Mouse (Mus musculus) heart, embryonic 10.5 days (tissue): ENCODE measurements at regions not wholly inside any gene's neighbourhood (a gene's known extent, or its start where the extent isn't known, plus 50 kb on each side); places are given as distances from the start of the nearest gene placed in this dataset.

Experiments
- DNase-seq: peaks from one replicate; pipeline ENCODE4 v3.0.0-alpha.2; 2017; ENCODE audit warnings: low spot score
- H3K27ac ChIP-seq: fragments of 300-500 bp; sonication (generic); 2 replicates; pipeline ENCODE4 v1.5.1; 2016; ENCODE audit warnings: mild to moderate bottlenecking
- H3K27me3 ChIP-seq: fragments of 300-500 bp; sonication (generic); 2 replicates; pipeline ENCODE4 v1.6.1; 2016; ENCODE audit warnings: mild to moderate bottlenecking; ENCODE audit not compliant: poor library complexity, insufficient read depth, severe bottlenecking
- H3K36me3 ChIP-seq: fragments of 300-500 bp; sonication (generic); 2 replicates; pipeline ENCODE4 v1.6.1; 2016; ENCODE audit warnings: mild to moderate bottlenecking, moderate library complexity
- H3K4me1 ChIP-seq: fragments of 300-500 bp; sonication (generic); 2 replicates; pipeline ENCODE4 v1.6.1; 2016; ENCODE audit warnings: mild to moderate bottlenecking
- H3K4me3 ChIP-seq: fragments of 300-500 bp; sonication (generic); 2 replicates; pipeline ENCODE4 v1.5.1; 2016; ENCODE audit warnings: mild to moderate bottlenecking, moderate library complexity
- H3K9me3 ChIP-seq: fragments of 300-500 bp; sonication (generic); 2 replicates; pipeline ENCODE4 v1.6.1; 2016; ENCODE audit warnings: mild to moderate bottlenecking, moderate library complexity
- WGBS: fragments of 180-500 bp; shearing (Covaris S2); methylation state at CpG from one replicate; pipeline ENCODE4 v1.1.7; 2016; 5-methylcytosine and 5-hydroxymethylcytosine counted together

- H3K27me3 ChIP-seq, result no peaks in the 10 kb centered on the region
- H3K4me3 ChIP-seq, result no peak overlapping the region
- H3K36me3 ChIP-seq, result no peaks in the 10 kb centered on the region
- 0 out of 2 replicates have a peak, but pooled peaks cover 6% of the 10 kb centered on the region for H3K4me1 ChIP-seq
- H3K27ac ChIP-seq, result no peak overlapping the region
- no peak for DNase-seq
- H3K9me3 ChIP-seq, result no peaks in the 10 kb centered on the region
- WGBS, result 96% methylated on average over 1 of the region's 1 CpGs
Observed at GRCm38 (mm10) chr4:11903861-11904260, 77.2 kb downstream of the Gm10604 start.

DNA sequence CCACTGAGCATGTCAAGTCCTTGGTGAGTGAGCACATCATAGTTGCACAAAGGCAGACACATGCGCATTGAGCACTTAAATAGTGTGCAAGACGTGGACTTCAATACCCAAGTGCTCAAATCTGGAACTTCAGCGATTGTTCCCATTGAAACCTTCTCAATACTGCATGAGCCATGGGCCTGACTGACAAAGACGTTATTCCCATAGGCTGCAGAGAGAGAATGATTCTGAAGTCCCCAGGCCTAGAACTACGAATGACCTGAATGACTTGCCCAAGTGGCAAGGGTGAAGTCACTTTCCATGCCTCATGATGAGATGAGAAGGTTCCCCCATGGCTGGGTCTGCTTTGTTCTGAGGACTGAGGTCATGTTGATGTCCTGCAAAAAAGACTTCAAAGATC, 77.7 kb downstream of the Gm10604 start:
- no peak for DNase-seq
- 90% methylated on average over 5 of the region's 5 CpGs for WGBS

GRCm38 (mm10) chr4:11899979-11900624, 81.0 kb downstream of the Gm10604 start:
- Histone ChIP-seq H3K4me1 (0 out of 2 replicates have a peak, but pooled peaks cover 6% of the 10 kb centered on the region), H3K4me3 (peak overlapping the region; percentile 30; the same call in 1 of the 2 replicates), H3K36me3 (no peaks in the 10 kb centered on the region), H3K27me3 (no peaks in the 10 kb centered on the region), H3K27ac (peak overlapping the region; percentile 67; the same call in 1 of the 2 replicates), H3K9me3 (no peaks in the 10 kb centered on the region)
- DNase-seq, result peak; percentile 84
- WGBS, result 6% methylated on average over 10 of the region's 10 CpGs

More for the DNA sequence above, 77.7 kb downstream of the Gm10604 start:
- Histone ChIP-seq H3K27ac (no peak overlapping the region), H3K27me3 (no peaks in the 10 kb centered on the region), H3K9me3 (no peaks in the 10 kb centered on the region), H3K4me1 (0 out of 2 replicates have a peak, but pooled peaks cover 6% of the 10 kb centered on the region), H3K36me3 (no peaks in the 10 kb centered on the region), H3K4me3 (no peak overlapping the region)

- H3K36me3 ChIP-seq, result no peaks in the 10 kb centered on the region
- 0 out of 2 replicates have a peak, but pooled peaks cover 6% of the 10 kb centered on the region for H3K4me1 ChIP-seq
- H3K4me3 ChIP-seq, result no peak overlapping the region
- H3K27me3 ChIP-seq, result no peaks in the 10 kb centered on the region
- H3K27ac ChIP-seq, result no peak overlapping the region
- DNase-seq, result no peak
- no peaks in the 10 kb centered on the region for H3K9me3 ChIP-seq
Observed at GRCm38 (mm10) chr4:11897231-11897630, 83.8 kb downstream of the Gm10604 start.

DNA sequence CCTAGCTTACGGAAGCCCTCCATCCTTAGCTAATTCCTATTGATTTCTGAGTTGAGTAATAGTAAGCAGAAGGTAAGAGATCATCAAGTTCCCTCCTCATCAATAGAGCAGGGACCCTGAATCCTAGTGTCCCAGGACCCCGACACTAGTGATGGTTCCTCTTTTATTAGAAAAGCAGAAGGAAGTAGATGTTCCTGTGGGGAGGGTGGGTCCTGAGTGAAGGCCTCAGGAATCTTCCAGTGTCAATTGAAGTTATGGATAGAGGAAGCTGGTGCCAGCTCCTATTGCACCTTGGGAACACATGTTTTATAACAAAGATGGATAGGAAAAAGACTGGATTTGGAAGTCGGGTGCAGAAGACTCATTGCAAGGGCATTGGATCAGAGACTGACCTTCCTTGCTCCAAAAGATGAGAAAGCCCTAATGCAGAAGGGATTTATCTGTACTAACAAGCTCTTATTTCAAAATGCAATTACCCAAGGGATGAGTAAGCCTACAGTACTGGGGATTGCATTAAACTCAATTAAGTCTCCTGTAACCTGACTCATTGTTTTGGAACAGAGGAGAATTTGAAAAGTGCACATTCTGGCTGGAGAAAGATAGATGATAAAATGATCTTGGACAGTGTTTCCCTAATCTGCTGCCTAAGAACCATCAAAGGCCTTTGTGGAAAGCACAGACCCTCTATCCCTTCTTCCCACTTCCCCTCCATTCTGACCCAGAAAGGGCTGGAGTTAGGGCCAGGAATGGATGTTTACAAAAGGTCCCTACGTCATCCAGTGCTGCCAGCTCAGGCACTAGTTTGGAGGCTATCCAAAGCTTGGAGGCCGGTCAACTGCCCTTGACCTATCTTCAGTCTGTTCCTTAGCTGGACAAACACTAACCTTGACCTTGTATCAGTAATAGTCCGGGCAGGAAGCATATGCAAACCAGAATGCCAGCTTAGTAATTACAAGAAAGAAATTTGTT, 84.9 kb downstream of the Gm10604 start:
- no peaks in the 10 kb centered on the region for H3K27me3 ChIP-seq
- H3K9me3 ChIP-seq, result no peaks in the 10 kb centered on the region
- 0 out of 2 replicates have a peak, but pooled peaks cover 6% of the 10 kb centered on the region for H3K4me1 ChIP-seq
- 75% methylated on average over 6 of the region's 6 CpGs for WGBS
- no peak for DNase-seq
- no peak overlapping the region for H3K4me3 ChIP-seq
- H3K27ac ChIP-seq, result no peak overlapping the region
- no peaks in the 10 kb centered on the region for H3K36me3 ChIP-seq

DNA sequence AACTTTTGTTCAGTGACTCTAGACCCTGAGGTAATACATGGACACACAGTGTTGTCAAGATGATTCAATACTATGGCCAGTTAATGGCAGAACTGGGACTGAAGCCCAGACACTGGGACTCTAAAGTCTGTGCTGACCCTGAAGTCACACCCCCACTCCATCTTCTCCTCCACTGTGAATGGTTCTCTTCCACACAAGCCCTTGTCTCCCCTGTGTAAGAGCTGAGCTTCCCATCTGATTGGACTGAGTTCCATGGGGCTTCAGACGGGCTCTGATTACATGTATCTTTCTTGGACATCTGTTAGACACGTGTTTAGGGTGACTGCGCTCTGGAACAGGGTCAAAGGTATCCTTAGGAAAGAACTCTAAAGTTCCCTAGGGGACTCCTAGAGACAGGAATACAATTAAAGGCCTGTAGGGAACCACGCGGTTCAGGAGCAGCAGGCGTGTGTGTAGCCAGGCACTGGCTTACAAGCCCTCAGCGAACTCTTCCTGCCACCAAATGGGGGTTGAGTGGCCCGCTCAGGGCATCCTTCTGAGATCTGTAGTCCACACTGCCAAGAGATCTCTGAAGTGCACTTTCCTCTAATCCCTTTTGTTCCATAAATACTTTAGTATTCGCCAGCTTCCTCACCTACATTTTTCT, 87.4 kb downstream of the Gm10604 start:
- Histone ChIP-seq H3K27ac (no peak overlapping the region), H3K4me3 (no peak overlapping the region), H3K4me1 (peaks cover 4% of the 10 kb centered on the region; the same call in 1 of the 2 replicates), H3K9me3 (no peaks in the 10 kb centered on the region), H3K27me3 (no peaks in the 10 kb centered on the region), H3K36me3 (no peaks in the 10 kb centered on the region)
- DNase-seq, result no peak
- 68% methylated on average over 9 of the region's 9 CpGs for WGBS

- H3K9me3 ChIP-seq, result no peaks in the 10 kb centered on the region
- H3K4me1 ChIP-seq, result peaks cover 21% of the 10 kb centered on the region; the same call in 1 of the 2 replicates
- no peak overlapping the region for H3K4me3 ChIP-seq
- H3K36me3 ChIP-seq, result no peaks in the 10 kb centered on the region
- H3K27me3 ChIP-seq, result no peaks in the 10 kb centered on the region
- DNase-seq, result no peak
- H3K27ac ChIP-seq, result no peak overlapping the region
- WGBS, result 76% methylated on average over 6 of the region's 6 CpGs
Observed at GRCm38 (mm10) chr4:11889039-11889600, 91.9 kb downstream of the Gm10604 start.

DNA sequence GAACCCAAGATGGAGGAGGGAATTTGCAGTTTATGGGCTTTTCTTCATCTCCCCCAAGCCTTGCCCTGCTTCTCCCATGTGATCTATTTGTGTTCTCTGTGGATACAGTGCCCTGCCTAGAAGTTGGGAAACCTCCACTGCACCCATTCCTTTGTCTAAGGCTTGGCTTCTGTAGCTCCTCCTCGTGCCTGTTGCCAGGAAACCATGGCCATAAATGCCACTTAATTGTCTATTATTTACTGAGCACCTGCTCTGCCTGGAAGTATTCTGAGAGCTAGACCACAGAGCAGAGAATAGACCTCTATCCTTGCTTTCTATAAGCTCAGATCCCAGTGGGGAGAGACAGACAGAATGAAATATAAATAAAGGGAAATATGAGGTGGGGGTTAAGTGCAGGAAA, 93.7 kb downstream of the Gm10604 start:
- Histone ChIP-seq H3K4me3 (no peak overlapping the region), H3K27ac (no peak overlapping the region), H3K9me3 (no peaks in the 10 kb centered on the region), H3K27me3 (no peaks in the 10 kb centered on the region), H3K4me1 (peaks cover 24% of the 10 kb centered on the region), H3K36me3 (no peaks in the 10 kb centered on the region)
- WGBS, result 59% methylated on average over 1 of the region's 1 CpGs
- no peak for DNase-seq

DNA sequence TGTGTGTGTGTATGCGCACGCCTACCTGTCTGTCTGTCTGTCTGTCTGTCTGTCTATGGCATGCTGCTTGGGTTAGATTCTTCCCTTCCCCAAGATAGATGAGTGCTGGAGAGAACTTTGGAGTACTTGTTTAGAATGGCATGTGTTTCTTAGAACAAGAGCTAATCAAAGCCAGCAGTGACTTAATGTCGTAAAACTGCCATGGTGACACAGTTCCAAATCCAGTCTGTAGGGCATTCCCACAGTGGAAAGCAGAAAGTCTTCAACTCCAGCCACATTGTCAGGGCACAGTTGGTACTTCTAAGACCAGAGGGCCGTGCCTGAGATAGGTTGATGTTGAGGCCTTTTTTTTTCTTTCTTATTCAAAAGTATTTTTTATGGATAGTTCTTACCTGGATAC, 95.6 kb downstream of the Gm10604 start:
- Histone ChIP-seq H3K9me3 (no peaks in the 10 kb centered on the region), H3K4me3 (no peak overlapping the region), H3K27me3 (no peaks in the 10 kb centered on the region), H3K36me3 (no peaks in the 10 kb centered on the region), H3K4me1 (peaks cover 39% of the 10 kb centered on the region), H3K27ac (peak overlapping the region; percentile 73; the same call in 1 of the 2 replicates)
- WGBS, result 74% methylated on average over 4 of the region's 4 CpGs
- DNase-seq, result no peak

DNA sequence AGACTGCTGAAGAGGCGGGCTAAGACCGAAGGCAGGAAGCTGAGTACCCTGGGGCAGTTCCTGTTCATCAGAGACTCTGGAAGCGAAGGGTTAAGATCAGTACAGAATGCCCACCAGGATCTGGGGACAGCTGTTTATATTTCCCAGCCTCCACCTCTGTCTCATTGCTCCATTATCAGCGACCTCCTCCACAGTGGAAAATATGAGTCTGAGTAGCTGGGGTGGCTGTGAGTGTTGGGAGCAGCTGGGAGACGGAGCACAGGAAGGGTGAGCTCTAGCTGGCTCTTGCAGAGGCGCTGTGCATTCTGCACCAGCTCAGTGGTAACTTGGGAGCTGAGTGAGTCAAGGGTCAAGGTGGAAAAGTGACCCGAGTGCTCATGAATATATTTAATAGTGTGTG, 96.2 kb downstream of the Gm10604 start:
- H3K4me3 ChIP-seq, result no peak overlapping the region
- H3K27ac ChIP-seq, result peak overlapping the region; percentile 73
- DNase-seq, result peak; percentile 83
- 26% methylated on average over 7 of the region's 7 CpGs for WGBS
- H3K27me3 ChIP-seq, result no peaks in the 10 kb centered on the region
- peaks cover 41% of the 10 kb centered on the region for H3K4me1 ChIP-seq
- no peaks in the 10 kb centered on the region for H3K36me3 ChIP-seq
- H3K9me3 ChIP-seq, result no peaks in the 10 kb centered on the region

GRCm38 (mm10) chr4:11883295-11883694, 97.8 kb downstream of the Gm10604 start:
- Histone ChIP-seq H3K9me3 (no peaks in the 10 kb centered on the region), H3K27me3 (no peaks in the 10 kb centered on the region), H3K4me1 (peaks cover 47% of the 10 kb centered on the region), H3K4me3 (no peak overlapping the region), H3K27ac (no peak overlapping the region), H3K36me3 (no peaks in the 10 kb centered on the region)
- no peak for DNase-seq
- WGBS, result 61% methylated on average over 5 of the region's 5 CpGs

DNA sequence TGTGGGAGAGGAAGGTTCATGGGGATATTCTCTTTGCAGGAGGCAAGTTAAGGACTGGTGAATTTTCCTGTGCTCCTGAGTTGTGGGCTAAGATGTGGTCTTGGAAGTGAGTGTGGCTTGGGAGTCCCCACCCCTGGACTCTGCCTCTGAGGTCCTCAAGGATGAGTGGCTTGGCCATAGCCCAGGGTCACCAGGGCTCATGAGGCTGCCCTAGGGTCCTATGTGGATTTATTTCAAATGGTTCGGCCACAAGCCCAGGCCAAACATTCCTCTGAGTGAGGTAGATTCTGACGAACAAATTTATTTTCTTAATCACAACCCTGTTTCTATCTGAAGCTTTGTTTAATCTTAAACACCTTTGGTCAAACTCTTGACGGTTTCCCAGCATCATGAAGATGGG, 98.4 kb downstream of the Gm10604 start:
- Histone ChIP-seq H3K4me1 (peaks cover 53% of the 10 kb centered on the region), H3K36me3 (no peaks in the 10 kb centered on the region), H3K4me3 (no peak overlapping the region), H3K27ac (peak overlapping the region; percentile 60), H3K9me3 (no peaks in the 10 kb centered on the region), H3K27me3 (no peaks in the 10 kb centered on the region)
- 76% methylated on average over 3 of the region's 3 CpGs for WGBS
- DNase-seq, result no peak
